Mouse (Mus musculus) mature B cell (primary cell): ENCODE data around the gene Ddah1.

Experiments
- in situ Hi-C: fragments of 300-500 bp; cut with MboI; formaldehyde crosslinking; loops from 2 replicates; pipeline ENCODE4 v1.14.3; 2019

The Ddah1 gene

DNA sequence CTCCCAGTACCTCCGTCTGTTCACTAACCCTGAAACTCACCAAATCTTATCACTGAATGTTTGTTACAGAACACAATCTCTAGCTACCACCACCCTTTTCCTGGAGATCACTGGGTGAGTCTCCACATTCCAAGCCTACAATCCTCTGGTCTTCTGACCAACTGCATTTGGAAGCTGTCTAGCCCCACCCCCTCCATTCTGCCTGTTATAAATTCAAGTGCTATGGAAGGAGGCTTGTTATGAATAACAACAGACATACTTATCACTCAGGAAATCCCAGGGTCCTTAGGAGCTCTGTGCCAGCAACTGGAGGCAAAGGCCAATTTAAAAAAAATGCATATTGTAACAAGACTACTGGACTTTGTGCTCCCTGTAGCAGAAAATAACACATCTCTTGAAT, 58.3 kb downstream of the Ddah1 start:
- in situ Hi-C loops, result no loop called here

DNA sequence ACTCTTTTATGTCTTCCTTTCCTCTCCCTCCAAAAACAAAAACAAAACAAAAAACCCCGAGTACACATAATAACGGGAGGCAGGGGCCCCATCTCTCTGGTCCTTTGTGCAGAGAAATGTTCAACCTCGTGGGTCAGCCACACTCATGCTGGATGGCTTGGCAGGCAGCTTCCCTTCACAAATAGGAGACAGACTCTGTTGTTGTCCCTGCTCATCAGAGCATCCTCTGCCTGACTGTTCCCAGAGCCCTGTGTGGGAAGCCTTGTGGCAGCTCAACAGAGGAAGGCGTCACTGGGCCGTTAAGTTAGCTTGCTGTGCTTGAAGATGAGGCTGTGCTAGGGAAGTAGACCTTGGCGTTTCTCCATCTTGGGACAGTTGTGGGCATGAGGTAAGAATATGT, 58.8 kb downstream of the Ddah1 start:
- in situ Hi-C loops, result no loop called here

DNA sequence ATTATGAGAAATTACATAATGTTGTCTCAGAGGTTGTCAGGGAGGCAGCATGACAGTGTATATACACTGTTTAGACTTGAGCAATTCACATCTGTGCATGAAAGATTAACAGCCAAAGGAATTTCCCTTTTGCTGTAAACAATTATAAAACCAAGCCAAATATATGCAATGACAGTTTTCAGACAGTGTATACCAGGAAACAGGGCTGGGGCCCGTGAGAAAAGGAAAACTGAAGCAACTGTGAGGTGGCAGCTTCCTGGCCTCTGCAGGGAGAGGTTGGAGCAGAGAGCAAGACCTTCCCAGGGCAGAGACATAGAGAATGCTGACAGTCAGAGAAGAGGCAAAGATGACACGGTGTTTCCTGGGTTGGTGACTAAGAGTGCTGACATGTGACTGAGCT, 62.0 kb downstream of the Ddah1 start:
- in situ Hi-C loops, result no loop called here

DNA sequence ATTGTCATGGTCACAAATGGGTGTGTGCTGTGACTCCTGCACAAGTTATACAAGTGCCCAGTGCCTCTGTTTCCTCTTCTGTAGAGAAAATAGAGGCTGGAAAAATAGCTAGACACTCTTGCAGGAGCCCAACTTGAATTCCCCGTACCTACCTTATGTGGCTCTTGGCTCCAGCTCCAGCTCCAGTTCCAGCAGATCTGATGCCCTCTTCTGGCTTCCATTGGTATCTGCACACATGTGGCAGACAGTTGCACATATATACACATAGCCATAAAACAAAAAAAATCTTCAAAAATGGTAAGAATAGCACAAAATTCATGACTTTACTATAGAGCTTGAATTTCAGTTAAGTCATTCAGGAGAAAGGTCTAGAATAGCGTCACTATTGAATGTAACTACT, 62.5 kb downstream of the Ddah1 start:
- in situ Hi-C loops, result no loop called here

DNA sequence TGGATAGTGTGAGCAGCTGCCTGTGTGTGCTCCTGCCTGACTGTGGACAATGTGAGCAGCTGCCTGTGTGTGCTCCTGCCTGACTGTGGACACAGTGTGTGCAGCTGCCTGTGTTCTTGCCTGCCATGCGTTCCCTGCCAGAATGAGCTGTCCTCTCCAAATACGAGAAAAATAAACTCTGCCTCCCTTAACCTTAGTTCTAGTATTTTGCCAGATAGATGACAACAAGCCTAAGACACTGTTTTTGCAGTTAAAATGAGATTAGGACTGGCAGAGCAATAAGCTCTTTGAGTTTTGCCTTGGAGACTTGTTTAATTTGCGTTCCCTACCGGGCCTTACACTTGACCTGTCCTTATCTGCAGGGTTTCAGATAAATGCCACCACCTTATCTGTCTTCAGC, 63.7 kb downstream of the Ddah1 start:
- in situ Hi-C loops, result no loop called here

DNA sequence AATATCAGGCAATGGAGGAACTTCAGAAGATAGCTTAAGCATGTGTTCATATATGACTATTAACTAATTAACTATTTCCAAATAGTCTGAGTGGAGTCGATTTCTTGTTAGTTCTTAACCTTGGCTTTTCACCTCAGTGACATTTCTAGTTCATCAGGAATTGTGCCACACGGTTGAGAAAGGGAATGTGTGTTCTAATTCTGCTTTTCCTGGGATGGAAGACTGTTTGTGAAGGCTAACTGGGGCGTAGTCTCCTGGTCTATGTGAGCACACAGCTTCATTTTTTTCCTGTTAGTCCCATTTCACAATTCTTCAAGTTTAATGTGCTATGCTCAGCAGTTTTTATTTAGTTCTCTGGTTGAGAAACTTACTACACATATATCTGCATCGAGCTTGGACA, 65.2 kb downstream of the Ddah1 start:
- in situ Hi-C loops, result no loop called here

DNA sequence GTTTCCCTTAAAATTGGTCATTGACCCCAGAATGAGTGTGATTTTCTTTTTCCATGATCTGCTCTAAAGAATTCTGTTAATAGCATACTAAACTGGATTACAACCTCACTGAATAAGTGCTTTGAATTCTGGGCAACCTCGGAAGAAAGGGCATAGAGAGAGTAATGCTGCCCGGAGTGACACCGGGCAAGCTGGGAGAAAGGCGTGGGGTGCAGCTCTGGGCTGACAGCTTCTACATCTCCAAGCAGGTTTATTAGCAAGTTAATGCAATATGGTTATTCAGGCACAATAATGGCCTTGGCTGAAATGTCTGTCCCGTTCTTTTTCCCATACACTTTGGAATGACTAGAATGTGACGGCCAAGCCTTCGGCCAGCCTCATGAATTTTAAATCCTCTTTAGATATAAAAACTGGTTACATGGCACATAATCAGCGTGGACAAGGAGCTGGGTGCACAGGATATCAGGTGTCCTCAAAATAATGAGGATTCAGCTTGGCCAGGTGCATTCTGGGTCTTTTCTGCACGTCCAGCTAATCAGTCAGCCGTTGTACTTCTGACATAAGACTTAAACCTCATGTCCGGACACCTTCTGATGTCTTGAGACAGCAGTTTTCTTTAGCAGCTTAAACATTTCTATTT, 67.1 kb downstream of the Ddah1 start:
- in situ Hi-C loops, result no loop called here

DNA sequence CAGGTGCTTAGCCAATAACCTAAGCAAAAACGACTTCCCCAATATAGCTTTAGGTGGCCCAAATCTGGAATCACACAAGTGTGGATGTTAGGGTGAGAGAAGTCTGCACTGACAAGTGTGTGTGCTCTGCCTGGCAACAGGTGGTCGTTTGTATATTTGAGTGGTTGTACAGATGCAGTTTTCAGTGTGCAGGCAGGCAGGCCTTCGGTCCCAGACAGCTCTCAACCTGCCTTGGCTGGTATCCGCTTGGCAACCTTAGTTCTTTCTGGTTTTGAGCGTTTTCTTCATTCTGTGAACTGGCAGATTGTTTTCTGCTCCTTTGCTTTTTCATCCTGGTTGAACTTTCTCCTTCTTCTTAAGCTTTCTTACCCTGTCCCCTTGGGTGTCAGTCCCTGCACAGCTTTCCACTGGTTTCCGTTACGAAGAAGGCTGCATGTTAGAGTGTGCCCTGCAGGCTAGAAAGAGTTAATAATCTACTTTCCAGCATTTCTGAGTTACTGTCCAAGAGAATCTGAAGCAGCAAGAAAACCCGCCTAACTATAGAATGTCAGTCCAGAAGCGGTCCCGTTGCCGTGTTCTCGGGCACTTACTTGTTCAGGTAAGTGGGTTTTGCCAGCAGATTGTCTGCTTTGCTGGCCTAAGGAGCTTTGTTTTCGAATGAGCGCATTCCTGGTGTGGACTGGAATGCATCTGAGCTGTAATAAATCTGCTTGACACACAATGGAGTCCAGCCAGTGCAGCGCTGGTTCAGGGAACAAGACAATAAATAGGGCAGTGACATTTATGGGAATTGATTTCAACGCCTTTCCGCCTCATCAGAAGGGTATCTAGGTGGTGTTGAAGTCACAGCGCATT, 68.9 kb downstream of the Ddah1 start:
- in situ Hi-C loops, result no loop called here

DNA sequence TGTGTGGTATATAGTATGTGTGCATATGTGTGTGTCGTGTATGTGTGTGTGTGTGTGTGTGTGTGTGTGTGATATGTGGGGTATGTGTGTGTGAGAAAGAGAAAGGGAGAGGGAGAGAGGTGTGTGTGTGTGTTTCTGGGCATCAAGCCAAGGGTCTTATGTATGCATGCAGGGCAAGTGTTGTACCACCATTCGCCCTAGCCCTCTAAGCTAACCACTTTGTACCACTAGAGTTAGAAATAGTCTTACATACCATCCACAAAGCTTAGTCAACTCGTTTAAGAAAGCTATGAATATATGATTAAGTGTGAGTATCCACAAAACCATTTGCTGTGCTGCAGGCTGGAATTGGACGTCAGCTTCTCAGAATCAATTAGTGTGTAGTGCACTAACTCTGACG, 70.4 kb downstream of the Ddah1 start:
- in situ Hi-C loops, result no loop called here

DNA sequence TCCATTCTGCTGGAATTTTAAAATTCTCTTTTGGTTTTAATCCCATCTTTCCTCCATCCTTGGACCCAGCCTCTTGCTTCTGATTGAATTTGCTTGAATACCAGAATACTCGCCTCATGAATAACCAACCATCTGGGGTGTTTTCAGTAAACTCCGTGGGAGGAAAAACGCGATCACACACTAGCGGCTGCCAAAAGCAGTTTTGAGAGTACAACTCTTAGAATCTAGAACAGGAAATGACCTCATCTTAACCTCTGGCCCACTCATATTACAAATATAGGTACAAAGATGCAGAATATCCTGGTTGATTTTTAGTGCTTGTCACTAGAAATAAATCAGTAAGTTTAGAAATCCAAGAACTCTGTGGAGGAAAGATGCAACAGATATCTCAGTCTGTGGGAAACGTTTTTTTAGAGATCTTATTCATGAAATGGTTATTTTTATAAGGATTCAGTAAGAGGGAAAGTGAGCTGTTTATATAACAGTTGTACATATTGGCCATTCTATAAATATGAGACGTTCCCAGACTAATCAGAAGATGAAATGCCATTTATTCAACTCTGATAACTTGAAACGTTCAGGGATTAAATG, 75.6 kb downstream of the Ddah1 start:
- in situ Hi-C loops, result no loop called here

DNA sequence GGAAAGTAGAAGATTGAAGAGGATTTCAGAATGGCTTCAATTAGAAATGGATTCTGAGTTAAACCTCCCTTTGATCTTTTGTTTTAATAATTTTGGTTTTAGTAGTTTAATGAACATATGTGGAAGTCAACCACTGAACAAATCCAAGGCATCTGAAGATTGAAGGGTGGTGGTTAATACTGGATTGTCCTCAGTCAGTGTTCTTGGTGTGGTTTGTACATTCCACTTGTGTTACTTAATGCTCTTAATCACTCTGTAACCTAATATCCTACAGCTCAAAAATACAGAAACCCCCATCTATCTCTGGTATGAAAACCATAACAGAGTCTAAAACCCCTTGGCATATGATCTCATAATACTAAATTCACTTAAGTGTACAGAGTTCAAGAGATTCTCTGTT, 79.8 kb downstream of the Ddah1 start:
- in situ Hi-C loops, result no loop called here

DNA sequence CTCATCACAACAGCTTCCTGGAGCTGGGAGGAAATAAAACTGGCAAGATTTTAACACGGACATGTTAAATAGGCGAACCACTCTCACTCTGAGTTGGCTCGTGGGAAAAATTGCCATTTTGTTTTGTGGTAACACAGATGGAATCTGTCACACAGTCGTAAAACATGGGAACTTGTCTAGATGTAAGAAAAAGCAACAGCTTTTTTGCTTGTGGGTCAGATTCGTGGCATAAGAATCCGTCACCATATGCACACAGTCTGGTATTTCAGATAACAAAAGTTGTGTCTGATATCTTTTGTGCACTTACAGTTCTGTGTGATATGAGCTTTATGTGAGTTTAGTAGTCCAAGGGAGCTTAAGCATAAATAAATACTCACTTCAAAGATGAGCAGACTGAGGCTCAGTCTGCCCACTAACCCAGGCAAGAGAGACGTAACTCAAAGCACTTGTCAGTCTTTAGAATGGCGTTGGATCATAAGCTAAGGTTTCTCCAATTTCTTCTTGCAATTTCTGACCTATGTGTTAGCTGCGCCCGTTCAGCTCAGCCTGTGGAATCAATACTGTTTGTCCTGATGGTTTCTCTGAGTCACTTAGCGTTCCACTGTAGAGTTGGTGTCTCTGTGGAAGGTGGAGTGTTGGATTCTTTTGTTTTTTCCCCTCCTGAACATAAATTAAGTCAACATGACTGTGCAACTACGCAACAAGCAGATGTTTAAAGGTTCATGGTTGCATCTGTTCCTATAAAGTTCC, 83.7 kb downstream of the Ddah1 start:
- in situ Hi-C loops, result no loop called here

DNA sequence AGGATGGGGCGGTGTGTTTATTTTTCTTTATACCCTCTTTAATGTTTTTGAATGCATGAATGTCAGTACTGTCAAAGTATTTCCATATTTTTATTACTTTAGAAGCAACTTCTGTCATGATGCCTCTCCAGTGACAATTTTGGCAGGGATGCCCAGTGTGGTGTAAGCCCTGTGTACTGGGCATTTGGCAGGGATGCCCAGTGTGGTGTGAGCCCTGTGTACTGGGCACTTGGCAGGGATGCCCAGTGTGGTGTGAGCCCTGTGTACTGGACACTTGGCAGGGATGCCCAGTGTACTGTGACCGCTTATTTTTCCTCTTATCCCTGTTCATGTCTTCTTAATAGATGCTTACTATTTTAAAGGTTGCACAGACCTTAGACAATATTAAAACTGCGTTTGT, 85.4 kb downstream of the Ddah1 start:
- in situ Hi-C loops, result no loop called here

DNA sequence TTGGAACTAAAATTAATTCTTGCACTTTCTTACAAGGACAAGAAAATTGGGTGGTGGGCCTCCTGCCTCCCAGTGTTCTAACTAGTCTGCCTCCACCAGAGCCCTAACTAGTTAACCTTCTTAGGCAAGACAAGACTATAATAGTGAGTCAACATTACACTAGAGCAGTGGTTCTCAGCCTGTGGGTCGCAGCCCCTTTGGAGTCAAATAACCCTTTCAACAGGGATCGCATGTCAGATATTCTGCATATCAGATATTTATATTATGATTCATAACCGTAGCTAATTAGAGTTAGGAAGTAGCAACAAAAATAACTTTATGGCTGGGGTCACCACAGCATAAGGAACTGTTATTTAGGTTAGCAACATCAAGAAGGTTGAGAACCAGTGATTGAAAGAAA, 86.4 kb downstream of the Ddah1 start:
- in situ Hi-C loops, result no loop called here

DNA sequence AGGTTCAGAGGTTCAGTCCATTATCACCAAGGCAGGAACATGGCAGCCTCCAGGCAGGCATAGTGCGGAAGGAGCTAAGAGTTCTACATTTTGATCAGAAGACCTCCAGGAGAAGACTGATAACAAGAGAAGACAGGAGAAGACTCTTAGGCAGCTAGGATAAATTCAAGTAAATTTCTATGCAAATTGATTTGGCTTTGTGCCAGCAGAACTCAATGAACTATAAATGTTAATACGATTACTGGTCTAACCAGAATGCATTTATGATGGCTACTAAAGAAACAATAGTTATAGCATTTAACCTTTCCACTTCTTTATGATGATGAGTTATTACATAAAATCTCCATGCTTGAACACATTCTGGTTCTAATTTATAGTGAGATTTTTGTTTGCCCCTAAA, 87.8 kb downstream of the Ddah1 start:
- in situ Hi-C loops, result no loop called here

DNA sequence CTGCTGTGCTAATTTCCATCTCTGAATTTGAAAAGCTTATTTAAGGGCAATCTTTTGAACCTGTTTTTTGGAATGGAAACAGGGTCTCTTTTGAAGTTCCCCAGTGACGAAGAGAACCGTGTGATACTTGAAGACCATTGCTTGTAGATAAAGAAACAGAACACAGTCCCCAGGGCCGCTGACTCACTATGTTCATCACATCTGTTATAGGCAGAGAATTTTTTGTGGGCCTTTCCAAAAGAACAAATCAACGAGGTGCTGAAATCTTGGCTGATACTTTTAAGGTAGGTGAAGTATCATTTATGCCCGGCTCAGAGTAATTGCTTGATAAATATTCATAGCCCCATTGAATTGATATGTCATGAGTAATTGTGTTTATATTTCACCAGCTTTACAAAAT, 93.6 kb downstream of the Ddah1 start:
- in situ Hi-C loops, result no loop called here

DNA sequence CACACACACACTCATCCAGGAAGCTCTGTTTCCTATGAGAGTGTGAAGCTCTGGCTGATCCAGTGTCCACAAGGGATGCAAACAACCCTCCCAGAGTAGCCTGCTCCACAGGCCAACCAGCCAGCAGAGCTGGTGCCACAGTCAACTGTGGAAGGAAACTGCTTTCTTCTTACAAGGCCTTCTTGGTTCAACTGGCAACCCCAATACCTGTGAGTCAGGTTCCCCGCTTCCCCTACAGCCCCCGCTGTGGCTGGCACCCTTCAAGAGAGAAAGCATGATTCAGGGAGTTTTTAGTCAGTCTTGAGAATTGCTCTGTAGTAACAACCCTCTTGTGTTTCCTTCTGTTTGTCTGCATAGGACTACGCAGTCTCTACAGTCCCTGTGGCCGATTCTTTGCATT, 94.3 kb downstream of the Ddah1 start:
- in situ Hi-C loops, result no loop called here

DNA sequence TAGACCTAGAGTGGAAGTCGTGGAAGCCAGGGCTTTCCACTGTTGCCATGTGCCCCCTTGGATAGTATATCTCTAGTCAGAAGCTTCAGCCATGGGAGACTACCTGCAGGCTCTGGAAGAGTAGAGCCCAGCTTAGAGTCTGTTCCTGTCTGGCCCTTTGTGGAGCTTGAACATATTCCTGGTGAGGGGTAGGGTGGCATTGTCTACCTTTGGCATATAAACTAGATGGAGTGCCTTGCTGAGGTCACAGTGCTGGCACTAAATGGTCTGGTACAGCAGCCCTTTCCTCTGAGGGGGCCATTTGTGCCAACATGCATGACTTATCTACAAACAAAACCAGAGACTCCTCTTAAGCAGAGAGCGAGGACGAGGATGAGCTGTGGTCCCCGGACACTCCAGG, 95.2 kb downstream of the Ddah1 start:
- in situ Hi-C loops, result no loop called here

DNA sequence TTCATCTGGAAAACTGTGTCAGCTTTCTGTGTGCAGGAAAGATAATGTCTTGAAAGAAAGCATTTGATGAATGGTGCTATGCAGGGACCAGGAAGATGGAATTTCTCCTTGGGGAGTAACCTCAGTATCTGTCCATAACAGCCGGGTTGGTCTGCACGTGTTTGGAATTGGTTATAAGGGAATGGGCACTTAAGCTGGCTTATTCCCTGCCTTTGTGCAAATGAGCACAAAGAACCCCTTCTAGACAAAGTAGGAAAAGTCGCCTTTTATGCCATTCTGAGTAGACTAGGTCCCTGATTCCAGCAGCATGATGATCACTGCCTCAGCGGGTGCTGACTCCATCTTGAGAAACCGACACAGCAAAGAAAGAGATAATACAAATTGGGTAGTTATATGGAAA, 96.0 kb downstream of the Ddah1 start:
- in situ Hi-C loops, result no loop called here

DNA sequence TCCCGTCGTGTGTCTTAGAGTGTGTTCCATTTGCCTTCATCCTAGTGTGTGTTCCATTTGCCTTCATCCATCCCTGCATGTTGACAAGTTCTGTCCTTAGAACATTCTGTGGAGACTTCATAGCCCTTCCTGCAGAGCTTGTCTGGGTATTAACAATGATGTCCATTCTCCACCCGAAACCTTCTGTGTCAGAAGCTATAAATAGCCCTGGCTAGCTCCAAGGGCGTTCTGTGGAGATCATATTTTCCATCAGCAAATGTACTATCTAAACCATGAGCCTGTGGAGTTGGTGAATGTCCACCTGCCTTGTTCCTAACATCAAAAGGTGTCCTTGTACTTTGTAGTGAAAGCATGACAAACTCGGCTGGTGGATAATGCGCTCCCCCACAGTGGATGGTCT, 96.8 kb downstream of the Ddah1 start:
- in situ Hi-C loops, result no loop called here

DNA sequence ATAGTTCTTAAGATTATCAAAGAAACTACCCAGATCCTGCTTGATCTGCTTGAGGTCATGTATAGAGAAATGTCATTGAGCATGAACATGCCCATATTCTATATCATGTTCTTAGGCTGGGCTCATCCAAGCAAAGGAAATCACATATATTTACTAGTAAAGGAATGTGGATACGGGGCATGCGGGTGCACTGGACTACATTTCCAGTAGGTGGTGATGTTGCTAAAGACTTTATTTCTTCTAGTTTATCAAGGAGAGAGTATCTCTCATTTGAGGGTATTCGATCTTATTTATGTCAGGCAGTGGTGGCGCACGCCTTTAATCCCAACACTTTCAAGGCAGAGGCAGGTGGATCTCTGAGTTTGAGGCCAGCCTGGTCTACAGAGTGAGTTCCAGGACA, 99.9 kb downstream of the Ddah1 start:
- in situ Hi-C loops, result no loop called here

DNA sequence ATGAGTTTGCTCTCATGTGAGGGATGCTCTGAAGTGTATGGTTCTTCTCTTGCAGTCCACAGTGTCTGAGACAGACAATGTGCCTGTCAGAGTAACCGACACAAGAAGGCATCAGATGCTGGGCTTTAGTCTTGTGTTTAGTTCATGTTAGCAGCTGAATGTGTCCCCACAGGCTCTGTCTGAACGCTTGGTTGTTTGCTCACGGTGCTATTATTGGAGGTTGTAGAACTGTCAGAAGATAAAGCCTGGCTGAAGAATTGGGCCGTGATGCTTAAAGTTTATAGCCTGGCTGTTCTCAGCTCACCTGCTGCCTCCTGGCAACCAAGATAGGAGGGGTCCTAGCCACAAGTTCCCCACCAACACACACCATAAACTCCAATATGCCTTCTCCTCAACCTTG, 104.0 kb downstream of the Ddah1 start:
- in situ Hi-C loops, result no loop called here
